Mouse (Mus musculus) cerebellum, postnatal 14 days (tissue): Measurements from ENCODE around the gene Fmnl2.

Source experiments
- DNase-seq, 2 experiments: peaks; one replicate each; pipeline ENCODE4 v3.0.0; 2021; ENCODE audit warnings: mixed read lengths in 2 of 2

The Fmnl2 gene

DNA sequence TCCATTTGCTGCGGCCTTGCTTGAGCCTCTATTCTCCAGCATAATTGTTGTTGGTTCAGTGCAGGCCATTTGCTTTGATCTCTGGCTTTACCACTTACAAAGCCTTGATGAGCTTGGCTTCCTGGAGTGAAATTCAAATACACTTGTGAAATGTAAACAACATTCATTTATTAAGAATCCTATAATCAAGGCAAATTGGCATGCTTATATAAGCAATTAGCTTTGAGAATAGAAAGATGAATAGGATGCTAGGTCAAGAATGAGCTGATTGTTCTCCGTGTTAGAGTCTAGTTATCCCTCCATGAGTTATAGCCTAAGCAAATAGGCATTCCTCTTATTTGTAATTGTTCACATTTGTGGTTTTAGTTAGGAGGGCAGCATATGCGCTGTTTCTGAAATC is 8.5 kb downstream of the Fmnl2 start:
- DNase-seq = no peak

DNA sequence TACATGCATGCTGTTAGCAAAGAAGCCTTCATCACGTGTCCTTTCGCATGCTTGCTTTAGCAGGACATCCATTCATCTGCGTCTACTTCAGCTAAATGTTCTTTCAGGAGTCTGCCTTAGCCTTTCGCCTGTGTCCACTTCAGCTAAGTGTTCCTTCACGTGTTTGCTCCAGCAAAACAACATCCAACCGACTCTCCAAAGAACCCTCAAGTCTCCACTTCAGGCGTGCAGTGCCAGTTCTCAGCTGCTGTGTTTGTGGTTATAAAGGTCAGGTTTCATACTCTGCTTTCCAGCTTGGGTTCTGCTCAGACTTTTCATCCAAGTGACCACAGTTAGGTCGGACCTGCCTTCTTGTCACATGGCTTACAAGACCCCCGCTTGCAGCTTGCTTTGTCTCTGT is 10.1 kb downstream of the Fmnl2 start:
- no peak for DNase-seq

DNA sequence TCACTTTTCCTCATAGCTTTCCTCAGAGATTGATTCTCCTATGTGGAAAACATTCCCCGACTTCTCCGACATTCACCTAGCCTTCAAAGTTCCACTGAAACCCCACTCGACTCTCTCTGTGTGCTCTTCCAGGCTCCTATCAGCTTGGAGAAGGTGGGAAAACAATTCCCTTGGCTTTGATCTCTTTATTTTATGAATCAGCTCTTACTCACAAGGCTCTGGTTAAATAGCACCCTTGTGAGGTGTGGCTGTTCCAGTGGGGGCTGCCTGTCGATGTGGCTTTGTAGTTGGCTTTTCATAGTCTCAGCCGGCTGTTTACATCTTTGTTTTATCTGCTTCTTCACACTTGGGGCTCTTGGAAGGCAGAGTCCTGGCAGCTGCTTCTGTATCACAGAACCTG is 10.5 kb downstream of the Fmnl2 start:
- DNase-seq = no peak

DNA sequence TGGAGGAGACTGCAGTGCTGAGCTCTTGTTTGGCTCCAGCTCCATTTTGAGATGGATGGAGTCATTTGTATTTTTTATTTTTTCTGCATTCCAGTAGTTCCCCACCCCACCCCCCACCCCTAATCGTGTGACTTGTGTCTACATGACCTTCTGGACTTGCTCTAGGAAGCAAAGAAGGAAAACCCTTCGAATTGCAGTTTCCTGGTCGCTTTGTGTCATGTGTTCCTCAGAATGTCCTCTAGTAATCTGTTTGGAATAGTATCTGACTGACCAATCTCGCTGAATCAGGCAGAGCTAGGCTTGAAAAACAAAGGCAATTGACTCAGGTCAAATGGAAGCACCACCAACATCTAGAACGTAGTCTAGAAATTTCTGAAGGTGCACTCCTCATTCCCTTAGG is 15.0 kb downstream of the Fmnl2 start:
- no peak for DNase-seq

DNA sequence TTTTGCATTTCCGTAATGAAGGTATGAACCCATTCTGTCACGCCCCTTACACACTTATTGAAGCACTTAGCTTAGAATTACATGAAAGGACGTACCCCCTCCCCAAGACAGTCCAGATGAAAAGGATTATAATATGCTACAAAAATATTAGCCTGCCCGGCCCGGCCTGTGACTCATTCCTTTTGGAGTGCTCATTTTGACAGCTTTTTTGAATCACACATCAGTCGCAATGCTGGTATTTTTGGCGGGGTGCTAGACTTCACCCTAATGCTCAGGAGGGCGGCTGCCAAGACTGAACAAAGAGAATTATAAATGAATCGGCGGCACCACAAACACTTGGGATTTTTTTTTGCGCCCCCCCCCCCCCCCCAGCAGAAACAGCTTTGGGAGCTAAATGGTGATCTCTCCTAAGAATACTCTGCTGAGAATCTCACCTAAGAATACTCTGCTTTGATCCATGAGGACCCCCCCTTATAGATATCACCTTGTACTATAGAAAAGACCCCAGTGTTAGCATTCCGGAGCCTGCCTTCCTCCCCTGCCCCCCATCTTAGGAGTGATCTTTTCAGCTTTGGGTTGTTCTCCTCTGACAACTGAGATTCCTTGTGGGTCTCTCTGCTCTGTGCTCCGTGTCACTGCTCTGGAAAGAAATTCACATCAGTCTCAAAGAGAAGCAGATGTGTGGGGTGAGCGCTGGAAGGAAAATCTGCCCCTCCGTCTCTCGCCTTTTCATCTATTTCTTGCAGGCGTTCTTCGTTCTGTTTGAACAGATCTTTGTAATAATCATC is 15.8 kb downstream of the Fmnl2 start:
- DNase-seq = peak in 1 of 2 experiments; percentile 32

DNA sequence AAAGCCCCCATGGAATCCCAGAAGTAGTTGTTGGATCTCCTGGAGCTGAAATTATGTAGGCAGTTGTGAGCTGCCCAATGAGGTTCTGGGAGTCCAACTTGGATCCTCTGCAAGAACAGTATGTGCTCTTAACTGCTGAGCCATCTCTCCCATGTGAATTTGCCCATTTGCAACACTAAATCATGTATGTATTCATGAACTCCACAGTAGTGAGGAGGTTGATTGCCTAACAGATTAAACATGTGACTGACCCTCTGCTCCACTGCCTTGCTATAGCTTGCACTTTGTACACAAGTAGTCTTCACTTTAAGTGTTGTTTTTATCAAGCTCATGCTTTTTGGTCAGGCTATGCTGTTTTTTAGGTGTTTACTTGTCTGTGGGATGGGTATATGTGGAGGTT is 17.1 kb downstream of the Fmnl2 start:
- no peak for DNase-seq

DNA sequence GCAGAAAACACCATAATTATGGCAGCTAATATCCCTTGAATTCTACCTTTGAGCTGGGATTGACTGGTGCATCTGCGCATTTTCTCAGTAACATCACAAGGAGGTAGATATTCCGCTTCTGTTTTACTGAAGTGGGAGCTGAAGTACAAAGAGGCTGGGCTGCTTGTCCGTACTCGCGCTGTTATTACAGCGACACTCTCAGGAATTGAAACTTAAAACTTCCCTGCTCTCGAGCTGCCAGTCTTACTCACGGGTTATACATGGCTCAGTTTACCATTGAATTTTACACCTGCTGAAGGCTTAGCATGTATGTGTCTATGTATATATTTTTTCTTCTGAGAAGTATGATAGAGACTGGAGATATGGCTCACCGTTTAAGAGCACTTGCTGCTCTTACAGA is 18.1 kb downstream of the Fmnl2 start:
- DNase-seq = no peak

DNA sequence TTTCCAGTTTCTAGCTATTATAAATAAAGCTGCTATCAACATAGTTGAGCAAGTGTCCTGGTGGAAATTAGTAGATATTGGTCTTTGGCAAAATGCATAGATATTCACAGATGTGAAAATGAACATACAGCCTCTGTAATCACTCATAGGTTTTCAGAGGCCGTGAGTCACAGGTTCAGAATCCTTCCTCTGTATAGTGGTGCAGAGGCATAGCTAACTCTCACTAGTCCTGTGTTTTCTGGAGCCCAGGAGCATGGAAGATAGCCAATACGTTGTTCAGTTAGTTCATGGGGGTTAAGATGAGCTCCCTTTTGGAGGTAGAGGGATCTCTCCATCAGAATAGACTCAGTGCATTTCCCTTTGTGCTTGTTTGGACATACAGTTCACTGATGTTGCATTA is 25.7 kb downstream of the Fmnl2 start:
- DNase-seq = no peak

DNA sequence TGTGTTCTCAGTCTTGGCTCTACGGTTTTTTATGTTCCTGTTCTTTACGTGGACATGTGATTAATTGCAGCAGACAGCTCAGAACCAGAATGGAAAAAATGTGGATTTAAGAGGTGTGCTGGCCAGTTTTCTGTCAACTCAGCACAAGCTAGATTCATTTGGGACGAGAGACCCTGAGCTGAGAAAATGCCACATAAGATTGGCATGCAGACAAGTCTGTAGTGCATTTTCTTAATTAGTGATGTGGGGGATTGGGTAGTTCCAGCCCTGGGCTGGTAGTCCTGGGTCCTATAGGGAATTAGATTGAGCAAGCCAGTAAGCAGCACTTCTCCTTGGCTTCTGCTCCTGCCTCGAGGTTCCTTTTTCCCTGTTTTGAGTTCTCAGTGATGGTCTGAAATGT is 26.4 kb downstream of the Fmnl2 start:
- no peak for DNase-seq

DNA sequence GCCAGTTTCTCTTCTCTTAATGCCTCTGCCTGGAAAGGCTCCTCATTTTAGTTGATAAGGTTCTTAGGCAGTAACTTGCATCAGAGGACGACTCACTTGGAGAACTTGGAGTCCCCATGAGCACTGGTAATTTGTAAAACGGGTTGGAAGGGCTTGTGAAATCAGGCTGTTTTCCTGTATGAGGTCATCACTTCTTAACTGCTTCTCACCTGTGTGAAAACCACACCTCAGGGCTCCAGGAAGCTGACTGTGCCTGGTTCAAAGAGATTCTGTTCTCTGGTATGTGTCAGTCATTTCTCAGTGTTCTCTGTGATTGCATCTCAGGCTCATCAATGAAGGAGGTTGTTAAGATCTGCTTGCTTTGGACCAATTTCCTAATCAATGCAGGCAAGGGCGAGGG is 27.4 kb downstream of the Fmnl2 start:
- DNase-seq = no peak

DNA sequence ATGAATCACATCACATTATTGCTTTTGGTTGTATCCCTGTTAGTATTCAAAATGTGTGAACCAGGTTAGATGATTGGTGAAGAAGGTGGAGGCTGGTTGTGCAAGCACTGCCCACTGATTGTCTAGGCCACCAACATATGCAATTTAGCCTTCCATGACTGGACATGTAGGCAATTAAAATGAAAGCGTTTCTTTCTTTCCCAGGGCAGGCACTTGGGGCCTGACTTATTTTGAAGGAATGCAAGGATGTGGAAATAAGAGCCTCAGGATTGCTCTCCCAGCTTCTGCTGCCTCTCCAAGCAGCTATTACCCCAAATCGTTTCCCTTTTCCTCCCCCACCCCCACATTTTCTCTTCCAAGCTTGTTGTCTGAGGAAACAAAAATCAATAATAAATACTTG is 29.6 kb downstream of the Fmnl2 start:
- DNase-seq = no peak

DNA sequence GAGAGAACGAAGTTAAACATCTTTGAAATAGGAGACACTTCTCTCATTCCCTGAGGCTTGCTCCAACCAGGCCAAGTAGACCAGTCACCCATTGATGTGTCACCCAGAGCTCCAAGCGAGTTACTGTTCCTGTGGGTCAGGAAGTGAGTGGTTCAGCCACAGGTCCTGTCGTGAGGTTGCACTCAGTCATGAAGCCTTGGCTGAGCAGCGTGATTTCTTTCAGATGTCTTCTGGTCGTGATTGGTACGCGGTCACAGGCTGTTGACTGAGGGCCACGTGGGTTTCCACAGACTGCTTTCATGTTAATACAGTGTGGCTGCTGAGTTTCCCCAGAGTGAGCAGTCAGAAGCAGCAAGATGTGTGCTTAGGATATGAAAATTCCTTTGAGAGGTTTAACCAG is 33.5 kb downstream of the Fmnl2 start:
- DNase-seq = no peak

DNA sequence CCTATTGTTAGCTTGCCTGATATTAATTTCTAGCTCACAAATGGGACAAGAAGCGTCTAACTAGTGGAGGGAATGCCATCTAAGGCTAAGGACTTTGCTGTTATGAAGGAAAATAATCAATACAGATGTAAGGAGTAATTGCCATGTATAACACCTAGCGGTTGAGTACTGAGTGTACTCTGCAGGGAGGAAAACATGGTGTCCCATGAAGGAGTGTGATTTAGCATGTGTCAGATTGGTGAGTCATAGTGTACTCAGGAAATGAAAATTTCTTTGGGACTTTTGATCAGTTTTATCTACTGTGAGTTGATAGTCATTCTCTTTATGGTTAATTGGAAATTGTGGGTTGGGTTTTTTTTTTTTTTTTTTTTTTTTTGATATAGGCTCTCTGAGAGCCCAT is 34.1 kb downstream of the Fmnl2 start:
- DNase-seq = no peak

DNA sequence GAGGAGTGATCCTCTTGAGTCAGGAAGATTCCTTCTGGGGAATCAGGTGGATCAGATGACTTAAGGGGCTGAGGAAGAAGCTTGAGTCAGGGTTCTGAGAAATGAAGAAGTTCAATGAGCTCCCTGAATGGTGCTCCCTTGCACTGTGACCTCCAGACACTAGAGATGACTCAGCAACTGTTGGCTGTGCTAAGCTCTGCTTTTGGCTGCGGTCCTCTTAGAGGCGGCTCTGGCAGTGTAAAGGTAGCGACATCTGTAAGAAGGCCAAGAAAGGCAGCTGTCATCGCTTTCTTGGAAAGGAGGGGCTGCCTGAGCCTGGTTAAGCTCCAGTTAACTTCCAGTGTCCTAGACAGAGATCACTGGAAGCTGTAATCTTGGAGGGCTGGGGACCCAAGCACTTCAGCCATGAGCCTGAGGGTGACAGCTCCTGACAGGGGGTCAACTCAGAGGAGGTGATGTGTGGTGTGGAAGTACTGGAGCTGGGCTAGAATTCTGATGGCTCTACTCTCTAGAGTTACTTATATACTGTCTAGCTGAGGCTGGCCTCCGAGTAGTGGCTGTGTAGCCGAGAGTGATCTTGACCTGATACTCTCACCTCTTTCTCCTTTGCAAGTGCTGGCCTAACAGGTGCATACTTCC is 37.4 kb downstream of the Fmnl2 start:
- DNase-seq = peak in 1 of 2 experiments; percentile 18

DNA sequence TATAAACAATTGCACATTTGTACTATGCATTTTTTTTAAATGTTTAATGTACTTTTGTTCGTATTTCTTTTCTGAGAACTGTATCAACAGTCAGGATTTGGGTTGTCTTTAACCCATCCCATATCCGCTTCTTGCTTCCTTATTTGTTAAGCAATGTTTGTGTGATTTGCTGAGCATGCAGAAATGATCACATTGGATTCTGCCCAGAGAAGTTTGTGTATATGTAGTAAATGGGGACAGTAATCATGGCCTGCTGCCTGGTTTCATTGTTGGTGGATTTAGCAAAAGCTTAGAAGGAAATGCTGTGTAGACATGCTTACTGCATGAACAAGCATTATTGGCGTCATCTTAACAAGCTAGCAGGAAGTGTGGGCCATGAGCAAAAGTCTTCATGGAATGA is 39.3 kb downstream of the Fmnl2 start:
- no peak for DNase-seq

DNA sequence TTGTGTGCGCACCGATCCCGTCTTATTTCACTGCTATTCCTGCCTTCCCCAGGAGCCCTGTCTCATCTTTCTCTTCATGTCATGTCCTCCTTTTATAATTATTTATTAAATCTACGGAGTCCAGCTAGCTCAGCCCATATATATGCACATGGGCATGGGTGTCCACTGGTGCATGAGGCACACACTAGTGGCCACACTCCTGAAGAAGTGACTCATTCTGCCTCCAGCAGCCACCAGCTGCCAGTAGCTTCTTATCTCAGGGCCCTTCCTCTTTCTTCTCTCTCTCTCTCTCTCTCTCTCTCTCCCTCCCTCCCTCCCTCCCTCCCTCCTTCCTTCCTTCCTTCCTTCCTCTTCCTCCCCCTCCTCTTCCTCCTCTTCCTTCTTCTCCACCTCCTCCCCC is 43.1 kb downstream of the Fmnl2 start:
- DNase-seq = no peak

DNA sequence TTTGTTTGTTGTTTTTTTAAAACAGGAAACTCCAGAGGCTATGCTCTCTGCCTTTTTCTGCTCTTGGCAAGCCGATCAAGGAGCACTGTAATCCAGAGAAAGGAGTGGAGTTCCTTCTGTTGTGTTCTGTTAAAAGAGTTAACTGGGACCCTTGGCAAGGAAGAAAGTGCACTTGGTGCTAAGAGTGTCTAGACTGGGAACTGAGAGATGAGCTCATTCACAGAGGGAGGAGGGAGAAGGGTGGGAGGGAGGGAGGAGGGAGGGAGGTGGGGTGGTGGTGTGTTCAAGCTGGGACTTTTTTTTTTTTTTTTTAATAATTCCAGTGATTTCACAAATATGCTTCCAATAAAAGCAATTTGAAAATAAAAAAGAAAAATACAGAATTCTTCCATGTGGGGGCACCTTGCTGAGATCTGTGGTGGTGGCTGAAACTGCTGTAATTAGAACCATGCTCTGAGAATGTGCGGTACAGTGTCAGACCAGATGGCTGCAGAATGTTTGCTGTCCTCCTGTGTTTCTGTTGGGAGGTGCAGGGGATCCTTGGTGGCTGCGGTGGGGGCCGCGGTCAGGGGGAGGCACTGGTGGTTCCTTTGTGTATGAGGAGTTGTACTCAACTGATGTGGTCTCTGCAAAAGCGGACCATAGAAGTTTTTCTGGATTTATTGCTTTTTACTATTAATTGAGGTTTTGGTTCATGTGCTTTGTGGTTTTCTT is 43.8 kb downstream of the Fmnl2 start:
- DNase-seq = peak; percentile 16 to 31

DNA sequence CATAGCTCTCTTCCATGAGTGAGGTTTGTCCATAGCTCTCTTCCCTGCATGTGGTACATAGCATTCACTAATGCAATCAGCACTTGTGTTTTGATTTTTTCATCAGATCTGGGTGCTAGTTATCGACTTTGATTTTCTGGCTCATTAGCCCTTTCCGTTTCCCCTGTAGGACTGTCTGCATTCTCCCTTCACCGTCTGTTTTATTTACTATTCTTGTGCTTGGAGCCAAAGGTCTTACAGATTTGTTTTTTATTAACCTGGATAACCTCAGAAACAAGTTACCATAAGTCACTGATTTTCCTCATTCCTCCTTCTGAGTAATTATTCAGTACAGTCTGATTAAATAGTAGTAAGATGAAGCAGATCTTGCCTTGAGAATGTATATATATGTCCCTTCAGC is 44.8 kb downstream of the Fmnl2 start:
- DNase-seq = no peak

DNA sequence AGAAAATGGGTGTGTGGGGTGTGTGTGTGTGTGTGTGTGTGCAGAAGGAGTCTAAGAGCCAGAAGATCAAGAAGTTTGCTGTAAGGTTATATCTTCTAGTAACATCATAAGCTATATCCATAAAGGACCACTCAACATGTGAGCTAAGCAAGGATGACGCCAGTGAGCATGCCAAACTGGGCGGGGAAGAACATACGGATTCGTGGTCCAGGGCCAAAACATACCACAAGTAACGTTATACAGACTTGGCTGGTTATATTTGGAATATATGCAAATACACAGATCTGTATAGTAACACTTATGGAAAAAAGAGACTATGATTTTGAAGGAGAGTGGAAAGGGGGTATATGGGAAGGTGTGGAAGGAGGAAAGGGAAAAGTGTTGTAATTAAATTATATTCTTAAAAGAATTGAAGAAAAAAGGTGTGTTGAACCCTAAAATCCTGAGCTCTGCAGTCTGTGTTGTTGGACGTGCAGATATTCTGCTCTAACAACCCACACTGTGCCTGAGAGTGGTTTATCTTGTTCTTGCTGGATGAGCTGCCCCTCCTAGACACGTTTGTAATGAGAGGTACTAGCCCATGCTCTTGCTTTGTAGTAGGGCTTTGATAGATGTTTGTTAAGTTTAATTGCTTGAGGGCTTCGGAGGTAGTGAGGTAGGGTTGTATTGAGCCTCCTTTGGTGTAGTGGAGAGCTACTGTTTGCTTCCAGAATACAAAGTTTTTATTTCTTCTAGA is 45.7 kb downstream of the Fmnl2 start:
- DNase-seq = no peak

DNA sequence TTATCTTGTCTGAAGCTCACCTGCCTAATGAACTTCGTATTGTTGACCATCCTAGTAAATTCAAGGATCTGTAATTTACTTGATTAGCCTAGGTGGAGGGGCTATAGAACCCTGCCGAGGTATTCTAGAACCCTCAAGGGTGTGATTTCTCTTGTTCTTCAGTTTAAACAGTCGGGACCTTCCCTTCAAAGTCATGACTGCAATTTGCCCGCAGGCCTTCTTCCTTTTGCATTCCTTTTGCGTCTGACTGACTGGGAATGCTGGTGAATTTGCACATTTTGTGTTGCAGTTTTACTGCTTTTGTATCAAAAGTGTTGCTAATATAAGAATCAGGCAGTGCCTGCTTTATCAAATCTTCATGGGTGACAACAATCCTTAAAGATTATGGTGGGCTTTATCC is 46.9 kb downstream of the Fmnl2 start:
- no peak for DNase-seq

DNA sequence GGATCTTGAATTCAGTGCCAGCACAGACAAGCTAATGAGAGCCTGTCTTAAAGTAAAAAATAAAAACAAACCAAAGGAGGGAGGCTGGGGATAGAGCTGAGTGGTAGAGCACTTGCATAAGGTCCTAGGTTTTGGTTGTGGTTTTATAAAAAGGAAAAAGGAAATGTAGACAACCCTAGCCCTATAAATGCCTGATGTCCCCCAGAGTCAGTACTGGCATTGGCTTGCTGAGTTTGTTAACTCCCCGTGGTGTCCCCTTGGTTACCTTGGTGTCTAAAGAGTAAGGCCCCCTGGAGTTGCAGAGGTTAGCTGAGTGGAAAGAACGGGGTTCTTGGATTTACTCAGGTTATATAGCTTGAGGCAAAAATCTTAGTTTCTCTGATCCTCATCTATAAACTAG is 55.7 kb downstream of the Fmnl2 start:
- no peak for DNase-seq

DNA sequence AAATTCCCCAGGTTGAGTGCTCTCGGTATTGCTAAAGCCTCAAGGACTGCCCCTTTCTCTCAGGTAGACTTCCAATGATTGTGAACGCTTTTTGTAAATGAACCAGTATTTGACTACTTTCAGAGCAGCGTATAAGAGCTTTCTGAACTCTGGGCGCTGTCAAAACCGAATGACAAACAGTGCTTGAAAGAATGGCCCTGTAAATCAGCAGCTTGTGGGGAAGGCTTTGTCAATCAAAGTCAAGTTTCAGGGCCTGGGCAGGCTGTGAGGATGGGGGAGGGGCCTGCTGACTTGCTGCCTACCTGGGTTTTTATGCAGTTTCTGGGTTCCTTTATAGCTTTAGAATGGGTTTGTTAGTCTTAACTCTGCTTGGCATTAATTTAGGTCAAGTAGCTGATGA is 56.1 kb downstream of the Fmnl2 start:
- DNase-seq = no peak

DNA sequence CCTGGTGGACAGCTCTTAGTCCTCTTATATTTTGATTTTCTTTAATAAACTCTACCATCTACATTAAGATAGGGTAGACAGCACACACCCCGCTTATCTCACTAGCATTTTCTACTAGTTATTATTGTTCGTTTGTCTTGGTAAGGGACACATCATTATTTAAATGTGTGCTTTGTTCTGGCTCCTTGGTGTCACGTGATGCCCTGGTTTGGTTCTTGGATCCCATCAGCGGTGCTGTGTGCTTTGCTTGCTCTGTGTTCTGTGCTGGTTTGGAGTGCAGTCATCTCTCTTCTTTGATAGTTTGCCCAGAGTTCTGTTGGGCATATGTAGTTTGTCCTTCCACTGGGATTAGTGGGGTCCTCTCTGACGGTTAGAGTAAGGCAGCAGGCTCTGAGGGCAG is 57.9 kb downstream of the Fmnl2 start:
- DNase-seq = no peak

DNA sequence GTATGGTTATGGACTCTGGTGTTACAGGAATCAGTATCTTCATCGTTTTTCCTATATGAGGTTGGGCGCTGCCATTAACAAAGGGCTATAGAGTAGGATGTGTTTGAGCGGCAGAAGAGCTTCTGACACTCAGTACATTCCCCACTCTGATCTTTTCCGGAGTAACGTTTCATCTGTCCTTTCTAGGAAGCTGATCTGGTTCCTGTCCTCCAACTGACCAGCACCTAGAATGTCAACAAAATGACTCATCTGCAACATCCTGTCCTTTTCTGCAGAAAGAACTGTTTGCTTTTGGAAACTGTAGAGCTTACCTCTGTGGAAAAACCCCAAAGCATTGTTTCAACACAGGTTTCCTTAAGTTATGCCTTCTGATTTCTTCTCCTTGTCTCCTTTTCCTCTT is 60.4 kb downstream of the Fmnl2 start:
- DNase-seq = no peak
